Mouse (Mus musculus): ENCODE measurements around the gene Rasl10a.

GRCm38 (mm10) chr11:5025108-5025507 is 32.8 kb upstream of the Rasl10a start:
- TF ChIP-seq CTCF (IDR thresholded peaks at IDR 0.05; ENCODE audit: extremely low read depth, insufficient read length, insufficient replicate concordance, low read depth, low read length) (no peak), POLR2A (IDR thresholded peaks at IDR 0.05; ENCODE audit: low read depth, low read length) (no peak)

All from small intestine, adult 2 months (tissue).